Mouse (Mus musculus) cerebellum, adult 9-11 months (tissue): ENCODE measurements at regions not wholly inside any gene's neighbourhood (a gene's known extent, or its start where the extent isn't known, plus 50 kb on each side); places are given as distances from the start of the nearest gene placed in this dataset.

ENCODE experiments used
- DNase-seq: peaks from one replicate; pipeline ENCODE4 v3.0.0; 2022

DNA sequence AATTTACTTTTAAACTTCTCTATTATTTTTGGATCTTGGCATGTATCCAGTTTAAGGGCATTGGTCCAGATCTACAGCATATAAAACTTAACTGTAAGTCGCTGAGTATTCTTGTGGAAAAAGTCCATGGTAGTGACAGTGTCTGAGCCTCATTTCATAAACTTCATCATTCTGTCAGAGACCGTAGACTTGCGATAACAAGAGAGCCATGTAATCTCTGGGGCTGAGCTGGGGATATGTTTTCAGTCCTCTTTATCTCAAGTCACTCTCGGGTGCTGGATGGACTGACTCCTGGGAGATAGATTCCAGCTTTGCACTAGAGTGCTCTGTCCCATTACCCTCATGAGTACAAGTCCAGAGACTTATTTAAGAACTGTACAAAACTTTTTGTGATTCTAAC, 362.0 kb downstream of the Fat4 start:
- DNase-seq: no peak

- DNase-seq: no peak
These were observed 362.6 kb downstream of the Fat4 start for GRCm38 (mm10) chr3:39249224-39249892.

DNA sequence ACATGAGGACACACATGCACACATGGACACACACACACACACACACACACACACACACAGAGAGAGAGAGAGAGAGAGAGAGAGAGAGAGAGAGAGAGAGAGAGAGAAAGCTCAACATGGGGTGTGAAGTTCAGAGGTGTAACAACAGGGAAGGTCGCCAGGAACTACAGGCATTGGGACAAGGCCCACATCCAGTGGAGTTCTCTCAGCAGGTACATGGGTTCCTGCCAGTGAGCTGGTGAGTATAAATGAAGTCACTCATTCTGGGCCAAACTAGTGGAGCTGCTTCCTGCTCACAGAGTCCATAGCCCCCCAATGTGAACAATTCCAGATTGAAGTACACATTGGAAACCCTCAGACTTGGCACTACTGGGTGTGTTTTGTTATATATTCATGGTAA, 366.3 kb downstream of the Fat4 start:
- DNase-seq: peak; percentile 5

DNA sequence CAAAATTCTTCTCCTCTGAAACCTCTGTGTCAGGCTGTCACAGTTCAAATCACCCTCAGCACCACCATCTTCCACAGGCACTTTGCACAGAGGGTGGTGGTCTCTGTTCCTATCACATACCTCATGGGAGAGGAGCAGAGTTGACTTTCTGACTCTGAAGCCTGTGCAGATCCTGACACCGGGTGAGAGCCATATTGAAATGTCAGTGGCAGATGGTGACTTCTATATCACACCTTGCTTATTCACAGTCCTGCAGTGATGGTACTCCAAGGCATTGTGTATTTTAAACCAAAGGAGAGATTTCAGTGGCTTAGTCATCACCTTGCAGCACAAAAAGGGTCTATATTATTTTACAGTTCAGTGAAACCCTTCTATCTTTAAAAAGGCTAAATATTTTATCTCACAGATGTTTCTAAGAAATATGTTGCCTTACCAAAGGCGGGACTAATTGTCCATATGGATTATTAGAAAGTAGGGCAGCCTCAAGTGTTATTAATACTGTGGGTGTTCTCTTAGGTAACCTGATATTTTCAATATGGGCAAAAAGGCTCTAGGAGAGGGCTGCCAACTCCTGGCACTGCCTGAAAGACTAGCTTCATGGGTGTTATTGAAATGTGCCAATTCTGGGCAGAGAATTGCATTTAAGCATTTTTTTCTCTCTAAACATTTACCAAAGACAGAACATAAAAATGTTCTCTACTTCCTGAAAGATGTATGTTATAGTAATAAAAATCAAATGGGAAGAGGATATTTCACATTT, 378.1 kb downstream of the Fat4 start:
- DNase-seq: no peak

- no peak for DNase-seq
These were observed 378.9 kb downstream of the Fat4 start for GRCm38 (mm10) chr3:39265606-39266005.

DNA sequence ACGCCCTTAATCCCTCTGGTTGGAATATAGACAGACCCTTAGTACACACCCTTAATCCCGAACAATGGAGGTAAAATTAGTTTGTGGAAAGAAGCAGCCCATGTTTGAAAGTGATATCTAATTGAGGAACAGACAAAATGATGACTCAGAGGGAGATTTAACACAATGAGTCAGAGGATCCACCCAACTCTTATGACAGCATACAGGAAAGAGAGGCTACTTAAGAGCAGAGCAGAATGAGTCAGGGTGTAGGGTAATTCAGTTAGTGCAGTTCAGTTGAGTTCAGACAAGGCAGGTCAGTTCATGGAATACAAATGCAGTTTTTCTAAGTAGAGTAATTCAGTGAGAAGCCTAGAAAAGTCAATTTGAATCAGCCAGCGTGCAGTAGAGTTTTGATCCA, 382.6 kb downstream of the Fat4 start:
- no peak for DNase-seq

- DNase-seq: no peak
These were observed 385.9 kb downstream of the Fat4 start for GRCm38 (mm10) chr3:39272616-39273015.

DNA sequence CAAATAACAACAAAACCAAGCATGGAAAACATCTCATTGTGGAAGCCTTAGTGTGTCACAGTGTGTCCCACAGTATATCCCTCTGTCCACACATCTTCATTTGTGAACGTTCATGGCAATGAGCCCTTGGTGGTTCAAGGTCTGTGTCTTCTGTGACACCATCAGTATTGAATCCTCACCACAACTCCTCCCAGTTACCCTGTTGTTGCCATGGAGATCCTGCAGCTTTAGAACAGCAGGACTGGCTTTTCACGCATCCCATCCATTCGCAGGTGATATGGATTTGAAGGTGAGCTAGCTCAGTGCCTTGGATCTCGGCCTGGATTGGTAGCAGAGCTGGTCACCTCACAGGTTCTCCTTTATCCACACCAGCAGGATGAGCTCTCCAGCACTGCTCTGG, 390.2 kb downstream of the Fat4 start:
- no peak for DNase-seq

DNA sequence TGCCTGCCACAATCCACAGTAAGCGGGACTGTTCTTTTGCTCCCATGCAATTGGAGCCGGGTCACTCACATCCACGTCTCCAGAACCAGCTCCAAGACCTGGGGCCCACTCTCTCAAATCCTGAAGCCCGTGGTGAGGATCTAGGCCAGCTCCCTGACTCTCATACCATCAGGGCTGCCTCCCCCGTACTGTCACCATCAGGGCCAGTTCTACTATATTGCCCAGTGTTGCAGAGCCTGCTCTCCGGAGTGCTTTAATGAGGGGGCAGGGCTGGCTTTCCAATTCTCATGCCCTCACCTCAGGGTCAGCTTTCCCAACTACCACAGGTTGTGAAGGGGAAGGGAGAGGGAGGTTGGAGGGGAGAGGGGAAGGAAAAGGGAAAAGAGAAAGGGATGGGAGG, 390.6 kb downstream of the Fat4 start:
- no peak for DNase-seq

DNA sequence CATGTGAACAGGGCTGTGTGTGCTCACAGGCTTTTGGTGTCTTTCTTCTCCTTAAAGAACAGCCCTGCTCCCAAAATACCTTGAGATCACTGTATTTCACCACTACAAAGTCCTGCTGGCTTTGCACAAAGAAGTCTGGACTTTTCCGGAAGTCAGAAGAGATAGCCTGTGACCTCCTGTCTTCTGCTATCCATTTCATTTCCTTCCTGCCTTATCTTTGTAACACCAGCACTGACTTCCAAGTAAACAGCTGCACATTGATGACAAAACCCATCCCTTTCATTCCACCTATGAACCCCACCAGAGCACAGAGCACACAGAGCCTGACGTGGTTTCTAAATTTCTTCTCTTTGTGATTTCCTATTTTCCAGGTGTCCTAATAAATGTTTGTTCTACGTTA, 408.5 kb downstream of the Fat4 start:
- no peak for DNase-seq

- no peak for DNase-seq
These were observed 409.5 kb downstream of the Fat4 start for GRCm38 (mm10) chr3:39296257-39296656.

DNA sequence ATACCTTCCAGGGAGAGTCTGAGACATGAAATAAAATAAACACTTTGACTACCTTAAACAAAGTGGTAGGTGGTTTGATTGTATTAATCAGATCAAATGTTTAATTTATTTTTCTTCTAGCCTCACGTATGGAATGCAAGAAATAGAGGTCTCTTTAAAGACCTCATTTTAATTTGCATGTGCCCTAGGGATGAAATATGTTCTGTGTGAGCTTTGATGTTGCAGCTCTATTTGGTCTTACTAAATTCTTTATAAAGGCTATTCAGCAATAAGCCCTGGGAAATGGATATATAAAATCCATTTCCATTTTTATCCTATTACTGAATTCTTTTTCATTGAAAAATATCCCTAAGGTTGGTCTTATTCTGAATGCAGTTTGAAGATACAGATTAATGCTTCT, 422.7 kb downstream of the Fat4 start:
- DNase-seq: no peak

GRCm38 (mm10) chr3:39313563-39313962, 426.8 kb downstream of the Fat4 start:
- DNase-seq: no peak

DNA sequence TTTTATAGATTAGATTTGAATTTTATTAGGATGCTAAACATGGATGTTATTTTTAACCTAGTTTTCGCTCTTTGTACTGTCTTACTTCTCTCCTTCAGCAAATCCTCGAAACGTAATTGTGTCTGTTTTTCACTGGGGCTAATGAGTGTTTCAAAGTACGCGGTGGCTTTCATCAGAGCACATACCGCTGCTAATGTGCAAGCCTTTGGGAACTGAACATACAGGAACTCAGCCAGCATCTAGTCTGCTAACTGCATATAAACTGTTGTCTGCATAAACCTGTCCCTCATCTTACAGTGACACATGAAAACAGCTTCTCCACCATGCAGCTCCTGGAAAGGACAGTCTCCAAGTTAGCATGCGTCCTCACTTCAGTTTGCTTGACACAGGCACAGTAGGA, 434.1 kb downstream of the Fat4 start:
- no peak for DNase-seq

- no peak for DNase-seq
These were observed 435.5 kb downstream of the Fat4 start for GRCm38 (mm10) chr3:39322225-39322624.

DNA sequence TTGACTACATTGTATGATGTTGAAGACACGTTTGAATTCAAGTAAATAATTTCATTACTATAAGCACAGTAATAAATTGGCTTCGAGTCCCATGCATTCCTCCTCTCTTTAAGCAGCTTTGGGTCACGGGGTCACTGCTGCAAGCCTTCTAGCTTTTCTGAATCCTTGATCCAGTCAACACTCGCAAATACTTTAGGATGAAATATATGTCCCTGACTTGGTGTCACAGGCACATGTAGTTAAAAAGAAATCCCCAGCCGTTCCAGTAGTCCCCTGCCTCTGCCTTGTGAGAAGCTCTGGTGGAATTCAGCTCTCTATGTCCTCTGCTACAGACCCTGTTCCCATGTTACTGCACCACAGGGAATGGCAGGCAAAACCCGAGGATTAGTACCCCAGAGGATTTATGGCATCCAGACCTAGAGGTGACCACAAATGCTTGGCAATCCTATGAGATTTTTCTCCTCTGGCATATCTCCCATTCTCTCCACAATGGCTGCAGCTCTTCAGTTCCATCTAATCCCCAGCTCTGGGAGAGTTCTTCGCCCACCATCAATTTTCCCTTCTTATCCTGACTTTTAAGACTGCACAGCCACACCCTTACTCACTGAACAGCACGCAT, 449.0 kb downstream of the Fat4 start:
- DNase-seq: no peak

DNA sequence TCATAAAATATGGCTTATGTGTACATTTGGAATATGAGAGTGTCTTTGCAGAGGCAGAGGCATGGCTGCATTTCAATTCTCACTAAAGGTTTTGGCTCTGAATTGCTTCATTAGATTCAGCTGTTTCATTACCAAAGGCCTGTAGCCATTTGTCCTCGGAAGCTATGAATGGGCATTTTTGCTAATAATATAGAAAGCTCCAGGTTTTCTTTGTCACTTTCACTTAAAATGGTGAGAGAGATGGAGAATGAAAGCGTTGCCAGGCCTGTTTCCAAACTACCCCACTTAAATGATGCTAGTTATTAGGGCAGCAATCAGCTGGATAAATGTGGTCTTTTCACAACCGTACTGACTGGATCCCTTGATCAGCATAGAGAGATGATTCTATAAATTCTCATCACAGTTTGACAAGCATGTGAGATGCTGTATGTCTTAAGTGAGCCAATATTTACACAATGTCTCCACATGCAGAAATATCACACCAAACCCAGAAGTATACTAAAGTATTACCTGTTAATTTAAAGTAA, 454.5 kb downstream of the Fat4 start:
- DNase-seq: no peak

DNA sequence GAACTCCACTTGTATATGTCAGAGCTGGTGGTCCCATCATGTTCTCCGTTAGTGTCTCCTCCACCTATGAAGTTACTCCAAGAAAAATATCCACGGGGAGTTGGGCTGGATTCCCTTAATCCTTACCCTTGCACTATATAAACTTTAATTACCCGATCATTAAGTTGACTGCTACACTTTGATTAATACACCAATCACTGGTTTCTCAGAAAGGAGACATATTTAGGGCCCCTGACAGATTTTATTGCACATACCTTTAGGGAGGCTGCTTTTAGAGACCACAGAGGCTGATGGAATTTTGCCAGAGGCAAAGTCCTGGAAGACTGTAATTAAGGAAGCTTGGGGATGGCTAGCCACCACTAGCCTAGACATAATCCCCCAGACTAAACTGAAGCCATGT, 457.3 kb downstream of the Fat4 start:
- no peak for DNase-seq

- DNase-seq: no peak
These were observed 460.8 kb downstream of the Fat4 start for GRCm38 (mm10) chr3:39347578-39347977.

DNA sequence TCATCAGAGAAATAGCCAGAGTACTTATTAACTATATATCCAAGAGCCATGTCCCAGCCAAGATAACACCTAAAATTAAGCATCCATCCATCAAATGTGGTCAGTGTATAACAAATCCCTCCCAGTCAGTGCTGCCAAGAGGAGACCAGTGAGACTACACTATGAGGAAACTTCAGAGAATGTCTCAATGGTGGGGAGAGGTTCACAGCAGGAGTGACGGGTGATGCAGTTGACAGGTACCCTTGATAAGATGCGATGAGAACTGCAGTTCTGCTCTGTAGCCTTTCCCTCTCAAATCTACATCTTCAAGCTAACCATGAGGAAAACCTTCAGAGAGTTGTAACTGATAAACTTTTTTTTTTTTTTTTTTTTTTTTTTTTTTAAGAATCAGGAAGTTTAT, 470.3 kb downstream of the Fat4 start:
- DNase-seq: no peak

DNA sequence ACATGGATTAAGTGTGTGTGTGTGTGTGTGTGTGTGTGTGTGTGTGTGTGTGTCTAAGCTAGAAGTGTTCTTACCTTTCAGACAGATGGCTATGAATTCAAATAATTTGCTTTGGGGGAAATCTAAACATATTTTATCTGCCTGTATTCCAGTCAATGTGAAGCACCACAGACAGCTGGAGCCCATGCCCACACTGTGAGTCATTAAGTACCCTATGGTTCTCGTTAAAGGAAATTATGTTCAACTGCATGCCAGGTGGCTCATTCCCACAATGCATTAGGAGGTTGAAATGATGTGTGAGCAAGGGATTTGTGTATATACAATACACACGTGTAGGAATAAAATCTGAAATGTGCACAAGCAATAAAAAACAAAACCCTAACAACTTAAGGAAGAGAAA, 473.5 kb downstream of the Fat4 start:
- DNase-seq: no peak

- DNase-seq: no peak
These were observed 484.2 kb downstream of the Fat4 start for GRCm38 (mm10) chr3:39370926-39371325.

GRCm38 (mm10) chr3:39372426-39372950, 485.7 kb downstream of the Fat4 start:
- DNase-seq: no peak

GRCm38 (mm10) chr3:39375465-39375864, 488.7 kb downstream of the Fat4 start:
- DNase-seq: no peak
